24 mouse cellular contexts compared by ENCODE assay signal in the genomic region with DNA sequence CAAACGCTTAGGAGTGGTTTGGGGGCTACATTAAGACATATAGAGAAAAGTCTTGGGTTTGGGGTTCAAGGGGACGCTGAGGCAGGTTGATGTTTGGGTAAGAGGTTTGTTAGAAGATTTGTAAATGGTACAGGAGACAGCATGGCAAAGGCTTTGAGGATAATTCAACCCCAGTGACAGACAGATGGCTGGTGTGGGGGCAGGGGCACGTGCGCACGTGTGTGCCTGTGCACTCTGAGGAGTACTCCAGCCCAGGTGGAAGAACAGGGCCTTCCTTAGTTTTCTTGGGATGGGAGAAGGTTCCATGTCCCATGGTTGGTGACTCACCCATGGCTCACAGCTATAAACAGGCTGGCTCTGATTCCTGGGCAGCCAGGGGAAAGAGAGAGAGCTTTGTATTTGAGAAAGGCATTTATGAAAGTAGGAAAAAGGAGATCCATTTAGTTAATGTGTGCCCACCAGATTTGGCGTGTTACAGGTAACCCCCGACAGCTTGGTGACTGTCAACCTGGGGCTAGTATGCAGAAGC. TPM values are rescaled to one million over a fixed set of nuclear protein-coding genes. Genes with fewer than 3 reads are reported as not detected.
DNase-seq lines count a peak whose midpoint lies in the region; ATAC-seq and TF ChIP-seq lines count a peak whose summit lies in the region.
"Had no signal": no experiment of that assay in that cellular context is flagged by ENCODE, and none has a peak within 500 bp of the region (broad histone marks: within the 10 kb centered on the region; RNA-seq: fewer than 3 reads in every experiment).

No protein-coding gene starts in this region.

- H3K9ac ChIP-seq in kidney, embryonic 15.5 days: no peak overlapping the region
- H3K9ac ChIP-seq: forebrain, embryonic 12.5 days; heart, embryonic 13.5 days; hindbrain, embryonic 14.5 days; liver, embryonic 12.5 days; lung, embryonic 14.5 days; neural tube, embryonic 13.5 days had no signal

- no peak overlapping the region for H3K27ac ChIP-seq in thymus, adult 2 months (ENCODE audit: control insufficient read depth, insufficient read depth, low read length)
- H3K27ac ChIP-seq in kidney, embryonic 15.5 days: no peak overlapping the region
- H3K27ac ChIP-seq: forebrain, embryonic 12.5 days; heart, embryonic 13.5 days; hindbrain, embryonic 14.5 days; liver, embryonic 12.5 days; midbrain, embryonic 10.5 days; neural tube, embryonic 13.5 days had no signal

- no peak for TF ChIP-seq POLR2A in thymus, adult 2 months (IDR thresholded peaks at IDR 0.05; ENCODE audit: control insufficient read depth, extremely low read depth, insufficient read depth, low read length, poor library complexity)

- peaks cover 30% of the 10 kb centered on the region for H3K4me1 ChIP-seq in thymus, adult 2 months (replicated peaks; ENCODE audit: control insufficient read depth, insufficient read depth, low read length)
- H3K4me1 ChIP-seq in kidney, embryonic 15.5 days: no peaks in the 10 kb centered on the region
- H3K4me1 ChIP-seq: heart, embryonic 13.5 days; liver, embryonic 12.5 days; neural tube, embryonic 13.5 days had no signal

- ATAC-seq in kidney, embryonic 15.5 days (replicated peaks; ENCODE audit: low FRiP score): no peak
- ATAC-seq: liver, embryonic 12.5 days had no signal

- no peak overlapping the region for H3K4me3 ChIP-seq in thymus, adult 2 months (ENCODE audit: control insufficient read depth, insufficient read depth, low read length)
- no peak overlapping the region for H3K4me3 ChIP-seq in kidney, embryonic 15.5 days (replicated peaks)
- H3K4me3 ChIP-seq: forebrain, embryonic 12.5 days; heart, embryonic 13.5 days; liver, embryonic 12.5 days; midbrain, embryonic 10.5 days; neural tube, embryonic 13.5 days had no signal

- H3K9me3 ChIP-seq in kidney, embryonic 15.5 days (replicated peaks): no peaks in the 10 kb centered on the region; the same call in 1 of the 2 replicates
- H3K9me3 ChIP-seq: forebrain, embryonic 12.5 days; heart, embryonic 13.5 days; liver, embryonic 12.5 days; midbrain, embryonic 10.5 days had no signal

- no peak for TF ChIP-seq CTCF in thymus, adult 2 months (IDR thresholded peaks at IDR 0.05; ENCODE audit: borderline replicate concordance, control insufficient read depth, extremely low read depth, insufficient read depth, low read length, poor library complexity)

- no peak overlapping the region for H3K4me2 ChIP-seq in kidney, embryonic 15.5 days
- H3K4me2 ChIP-seq: forebrain, embryonic 12.5 days; heart, embryonic 13.5 days; hindbrain, embryonic 14.5 days; liver, embryonic 12.5 days; lung, embryonic 14.5 days; neural tube, embryonic 13.5 days had no signal

- no peaks in the 10 kb centered on the region for H3K36me3 ChIP-seq in thymus, adult 2 months (ENCODE audit: control insufficient read depth, insufficient read depth, low read length)
- H3K36me3 ChIP-seq in kidney, embryonic 15.5 days: no peaks in the 10 kb centered on the region
- H3K36me3 ChIP-seq: forebrain, embryonic 12.5 days; heart, embryonic 13.5 days; liver, embryonic 12.5 days; midbrain, embryonic 10.5 days; neural tube, embryonic 13.5 days had no signal

- H3K27me3 ChIP-seq in thymus, adult 2 months (ENCODE audit: control insufficient read depth, insufficient read depth, low read length): no peaks in the 10 kb centered on the region
- no peaks in the 10 kb centered on the region for H3K27me3 ChIP-seq in kidney, embryonic 15.5 days
- H3K27me3 ChIP-seq: forebrain, embryonic 12.5 days; heart, embryonic 13.5 days; liver, embryonic 12.5 days; neural tube, embryonic 13.5 days had no signal

- peak; percentile 24 for DNase-seq in thymus, adult 2 months
- DNase-seq in thymus, adult 18-20 months: no peak
- DNase-seq in MN1 (ENCODE audit: low spot score): peak; percentile 35
- DNase-seq in fibroblast of lung, adult 2 months (ENCODE audit: low read depth): peak; percentile 77
- peak; percentile 53 for DNase-seq in thymus, postnatal 4 days
- DNase-seq in liver: no peak
- DNase-seq: adrenal gland, adult 2 months; cerebellum, adult 18-20 months; gastrocnemius, postnatal 10 days; heart, adult 11 months; lung, embryonic 14.5 days; lung, postnatal 36 days; right cerebral cortex, postnatal 25 days had no signal

- 85% methylated on average over 7 of the region's 7 CpGs for WGBS in thymus, adult 2 months
- 80% methylated on average over 7 of the region's 7 CpGs for WGBS in kidney, embryonic 15.5 days

RNA-seq across cellular contexts. Expression of gene Cd27, which starts 18.8 kb away (rescaled TPM):
- polyA plus RNA-seq in thymus, adult 2 months (2012; rRNA removed): 1,056 and 1,075 TPM in 2 replicates
- polyA plus RNA-seq in kidney, embryonic 15.5 days (2015; fragmentation: Nextera tagmentation; extraction: Ambion mirVana): 1.8 and 2.8 TPM in 2 replicates

RNA-seq across cellular contexts. Expression of gene Tapbpl, which starts 23.9 kb away (rescaled TPM):
- 64.2 and 67.6 TPM in 2 replicates for polyA plus RNA-seq in thymus, adult 2 months (2012; rRNA removed)
- polyA plus RNA-seq in kidney, embryonic 15.5 days (2015; fragmentation: Nextera tagmentation; extraction: Ambion mirVana): 5.4 and 6.1 TPM in 2 replicates

RNA-seq across cellular contexts. Expression of gene Tuba3a, which starts 30.3 kb away (rescaled TPM):
- polyA plus RNA-seq in thymus, adult 2 months (2012; rRNA removed): 0.15 and 0.84 TPM in 2 replicates
- polyA plus RNA-seq in kidney, embryonic 15.5 days (2015; fragmentation: Nextera tagmentation; extraction: Ambion mirVana): 0.19 and 0.24 TPM in 2 replicates
- polyA plus RNA-seq: adrenal gland, adult 2 months; brain, embryonic 14.5 days; forebrain, embryonic 12.5 days; frontal cortex, adult 2 months; hindbrain, embryonic 14.5 days; liver, embryonic 12.5 days; midbrain, embryonic 10.5 days; neural tube, embryonic 13.5 days; spleen, adult 2 months; stomach, embryonic 14.5 days had no signal

RNA-seq across cellular contexts. Expression of gene Vamp1, which starts 40.2 kb away (rescaled TPM):
- polyA plus RNA-seq in thymus, adult 2 months (2012; rRNA removed): 372 and 423 TPM in 2 replicates
- polyA plus RNA-seq in kidney, embryonic 15.5 days (2015; fragmentation: Nextera tagmentation; extraction: Ambion mirVana): 6.5 and 6.7 TPM in 2 replicates

RNA-seq across cellular contexts. Expression of gene Ltbr, which starts 58.1 kb away (rescaled TPM):
- polyA plus RNA-seq in thymus, adult 2 months (2012; rRNA removed): 29.3 and 30.6 TPM in 2 replicates
- 58.7 and 62.6 TPM in 2 replicates for polyA plus RNA-seq in kidney, embryonic 15.5 days (2015; fragmentation: Nextera tagmentation; extraction: Ambion mirVana)

Comparison
In these comparisons a context has a peak if more than half of its experiments do, and no peak if none do; other contexts are left out.
1. DNase-seq: peak in thymus, adult 2 months (single experiment), MN1 (single experiment), fibroblast of lung, adult 2 months (single experiment) and thymus, postnatal 4 days (single experiment); none in thymus, adult 18-20 months (0 of 2) and liver (single experiment).
2. RNA of gene Cd27, which starts 18.8 kb away (polyA plus RNA-seq): 1,056 to 1,075 TPM in thymus, adult 2 months; 1.8 to 2.8 TPM in kidney, embryonic 15.5 days; every median in the first group is over 100 times any median in the second.